Mouse (Mus musculus) lung, postnatal 0 days (tissue): ENCODE data around the gene Kctd20.

Experiments
- CTCF ChIP-seq: IDR thresholded peaks from 2 replicates; pipeline ENCODE4 v1.5.1; 2016; ENCODE audit warnings: antibody characterized with exemption, mild to moderate bottlenecking
- EP300 ChIP-seq: IDR thresholded peaks from 2 replicates; pipeline ENCODE4 v1.6.1; 2016; ENCODE audit warnings: antibody characterized with exemption, mild to moderate bottlenecking, control low read depth

GRCm38 (mm10) chr17:28992105-28992504 is 40.4 kb downstream of the Kctd20 start:
- TF ChIP-seq CTCF (no peak), EP300 (no peak)
